Mouse (Mus musculus) stomach, postnatal 0 days (tissue): ENCODE data around the gene Tmbim1.

Experiments used
- CTCF ChIP-seq: IDR thresholded peaks from 2 replicates; pipeline ENCODE4 v1.5.1; 2016; ENCODE audit warnings: antibody characterized with exemption, low read depth, mild to moderate bottlenecking, moderate library complexity
- EP300 ChIP-seq: optimal IDR thresholded peaks from 2 replicates; pipeline ENCODE3; 2016; ENCODE audit warnings: antibody characterized with exemption

DNA sequence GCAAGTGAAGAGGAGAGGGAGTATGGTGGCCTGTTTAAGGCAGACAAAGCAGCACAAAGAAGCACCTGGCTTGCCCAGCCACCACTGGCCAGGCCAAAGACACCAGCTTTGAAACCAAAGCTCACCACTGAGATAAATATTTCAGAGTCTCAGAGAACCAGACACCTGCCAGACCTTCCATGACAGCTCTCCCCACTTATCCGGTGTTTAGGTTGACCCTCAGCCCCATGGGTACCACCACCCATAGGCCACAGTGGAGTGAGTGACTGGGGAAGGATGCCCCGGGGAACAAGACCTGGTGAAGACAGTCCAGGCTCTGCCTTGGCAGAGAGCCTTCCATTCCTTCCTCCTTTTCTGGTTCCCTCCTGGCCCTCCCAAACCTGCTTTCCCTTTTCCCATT, 2.6 kb downstream of the Tmbim1 start:
- TF ChIP-seq CTCF (no peak), EP300 (no peak)
